Mouse (Mus musculus): ENCODE measurements around the gene Eif3k. TPM values are rescaled to one million over a fixed set of nuclear protein-coding genes. Genes with fewer than 3 reads are reported as not detected.
A peak's percentile ranks its signal among the peaks of the same experiment; 100 is the strongest.

Eif3k gene
- total and polyA plus RNA-seq, 2 experiments from 2014 or later = 309 to 472 TPM

GRCm38 (mm10) chr7:28931695-28932039 is 50.0 kb downstream of the Eif3k start:
- H3K4me1 ChIP-seq (ENCODE audit: insufficient read depth, low read length) = no peaks in the 10 kb centered on the region
- no peak overlapping the region for H3K27ac ChIP-seq
- no peak overlapping the region for H3K4me2 ChIP-seq (ENCODE audit: low read depth, low read length)
- no peak overlapping the region for H3K9ac ChIP-seq (replicated peaks; ENCODE audit: low read length)
- no peak for ATAC-seq
- no peaks in the 10 kb centered on the region for H3K36me3 ChIP-seq (ENCODE audit: insufficient read depth, low read length)
- no peaks in the 10 kb centered on the region for H3K9me3 ChIP-seq (ENCODE audit: low read length)
- WGBS = 92% methylated on average over 4 of the region's 4 CpGs
- no peaks in the 10 kb centered on the region for H3K27me3 ChIP-seq (ENCODE audit: insufficient read depth, low read length)
- no peak for TF ChIP-seq CTCF (IDR thresholded peaks at IDR 0.05; ENCODE audit: low read depth)
- H3K4me3 ChIP-seq (ENCODE audit: low read length) = no peak overlapping the region
- DNase-seq (ENCODE audit: low spot score) = no peak

- Histone ChIP-seq H3K4me2 (ENCODE audit: low read depth, low read length) (no peak overlapping the region), H3K27me3 (ENCODE audit: insufficient read depth, low read length) (no peaks in the 10 kb centered on the region), H3K27ac (no peak overlapping the region), H3K4me1 (ENCODE audit: insufficient read depth, low read length) (no peaks in the 10 kb centered on the region), H3K9me3 (ENCODE audit: low read length) (no peaks in the 10 kb centered on the region), H3K4me3 (ENCODE audit: low read length) (no peak overlapping the region), H3K36me3 (ENCODE audit: insufficient read depth, low read length) (no peaks in the 10 kb centered on the region), H3K9ac (replicated peaks; ENCODE audit: low read length) (no peak overlapping the region)
- DNase-seq (ENCODE audit: low spot score) (no peak), ATAC-seq (no peak)
- 95% methylated on average over 7 of the region's 7 CpGs for WGBS
- TF ChIP-seq CTCF (IDR thresholded peaks at IDR 0.05; ENCODE audit: low read depth) = no peak
Observed at GRCm38 (mm10) chr7:28931032-28931694, 50.5 kb downstream of the Eif3k start.

DNA sequence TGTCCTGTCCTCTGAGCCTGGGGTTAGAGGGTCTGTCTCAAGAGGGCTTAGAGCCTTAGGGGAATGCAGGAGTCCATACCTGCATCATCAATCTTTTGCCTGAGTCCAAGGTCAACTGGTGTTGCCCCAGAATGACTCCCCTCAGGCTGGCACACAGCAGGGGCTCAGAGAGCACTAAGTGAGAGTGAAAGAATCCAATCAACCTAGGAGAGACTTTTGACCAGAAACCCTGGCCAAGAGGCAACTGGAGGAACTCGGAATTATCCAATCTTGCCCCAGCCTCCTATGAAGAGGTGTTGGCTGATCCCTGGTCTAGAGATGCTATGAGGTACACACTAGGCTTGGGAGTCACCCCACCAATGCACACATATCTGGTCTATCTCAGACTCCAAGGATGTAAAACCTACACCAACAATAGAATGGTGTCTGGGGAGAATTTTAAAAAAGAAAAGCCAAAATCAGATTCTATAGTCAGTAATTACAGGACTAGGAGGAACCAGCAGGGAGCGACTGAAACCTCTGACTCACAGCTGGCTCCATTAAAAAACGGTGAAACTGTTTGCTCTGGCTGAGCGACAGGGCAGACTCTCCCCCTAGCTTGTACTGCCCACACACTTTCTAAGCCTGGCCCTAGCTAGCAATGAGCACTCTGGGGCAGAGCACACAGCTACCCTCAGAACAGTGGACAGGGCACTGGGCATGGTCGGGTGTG is 51.2 kb downstream of the Eif3k start:
- 56% methylated on average over 5 of the region's 5 CpGs for WGBS
- H3K4me1 ChIP-seq (ENCODE audit: insufficient read depth, low read length) = no peaks in the 10 kb centered on the region
- TF ChIP-seq CTCF (IDR thresholded peaks at IDR 0.05; ENCODE audit: low read depth) = no peak
- H3K4me3 ChIP-seq (ENCODE audit: low read length) = no peak overlapping the region
- ATAC-seq = no peak
- no peaks in the 10 kb centered on the region for H3K27me3 ChIP-seq (ENCODE audit: insufficient read depth, low read length)
- H3K9me3 ChIP-seq (ENCODE audit: low read length) = no peaks in the 10 kb centered on the region
- no peaks in the 10 kb centered on the region for H3K36me3 ChIP-seq (ENCODE audit: insufficient read depth, low read length)
- H3K4me2 ChIP-seq (ENCODE audit: low read depth, low read length) = no peak overlapping the region
- H3K27ac ChIP-seq = no peak overlapping the region
- H3K9ac ChIP-seq (replicated peaks; ENCODE audit: low read length) = no peak overlapping the region
- DNase-seq (ENCODE audit: low spot score) = no peak

GRCm38 (mm10) chr7:28929381-28929780 is 52.3 kb downstream of the Eif3k start:
- WGBS = 66% methylated on average over 3 of the region's 3 CpGs
- H3K9ac ChIP-seq (replicated peaks; ENCODE audit: low read length) = no peak overlapping the region
- DNase-seq (ENCODE audit: low spot score) = no peak
- no peak overlapping the region for H3K27ac ChIP-seq
- no peaks in the 10 kb centered on the region for H3K27me3 ChIP-seq (ENCODE audit: insufficient read depth, low read length)
- no peaks in the 10 kb centered on the region for H3K36me3 ChIP-seq (ENCODE audit: insufficient read depth, low read length)
- H3K4me3 ChIP-seq (ENCODE audit: low read length) = no peak overlapping the region
- H3K4me1 ChIP-seq (ENCODE audit: insufficient read depth, low read length) = peaks cover 10% of the 10 kb centered on the region
- no peak for TF ChIP-seq CTCF (IDR thresholded peaks at IDR 0.05; ENCODE audit: low read depth)
- no peaks in the 10 kb centered on the region for H3K9me3 ChIP-seq (ENCODE audit: low read length)
- no peak for ATAC-seq
- H3K4me2 ChIP-seq (ENCODE audit: low read depth, low read length) = no peak overlapping the region

DNA sequence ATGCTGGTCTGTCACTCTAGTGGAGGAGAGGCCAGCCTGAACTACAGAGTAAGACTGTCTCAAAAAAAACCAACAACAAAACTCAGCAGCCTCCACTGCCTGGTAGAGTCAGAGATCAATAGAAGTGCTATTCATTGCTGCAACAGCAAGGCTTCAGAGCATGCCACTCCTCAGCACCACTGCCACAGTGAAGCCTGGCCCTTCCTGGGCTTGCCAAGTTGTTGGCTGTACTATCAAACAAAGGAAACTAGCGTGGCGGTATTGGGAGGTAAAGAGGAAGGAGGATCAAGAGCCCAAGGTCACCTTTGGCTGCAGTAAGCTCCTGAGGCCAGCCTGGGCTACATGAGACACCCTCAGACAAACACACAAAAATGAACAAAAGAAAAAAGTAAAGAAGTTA is 55.5 kb downstream of the Eif3k start:
- Histone ChIP-seq H3K4me2 (ENCODE audit: low read depth, low read length) (no peak overlapping the region), H3K4me1 (ENCODE audit: insufficient read depth, low read length) (peaks cover 24% of the 10 kb centered on the region), H3K4me3 (ENCODE audit: low read length) (no peak overlapping the region), H3K36me3 (ENCODE audit: insufficient read depth, low read length) (no peaks in the 10 kb centered on the region), H3K9ac (replicated peaks; ENCODE audit: low read length) (no peak overlapping the region), H3K27ac (no peak overlapping the region), H3K27me3 (ENCODE audit: insufficient read depth, low read length) (no peaks in the 10 kb centered on the region), H3K9me3 (ENCODE audit: low read length) (no peaks in the 10 kb centered on the region)
- ATAC-seq (no peak), DNase-seq (ENCODE audit: low spot score) (no peak)
- TF ChIP-seq CTCF (IDR thresholded peaks at IDR 0.05; ENCODE audit: low read depth) = no peak
- 51% methylated on average over 2 of the region's 2 CpGs for WGBS

GRCm38 (mm10) chr7:28925317-28925716 is 56.3 kb downstream of the Eif3k start:
- Histone ChIP-seq H3K27ac (peak overlapping the region; percentile 2; the same call in 1 of the 2 replicates), H3K9ac (replicated peaks; ENCODE audit: low read length) (no peak overlapping the region), H3K4me1 (ENCODE audit: insufficient read depth, low read length) (peaks cover 26% of the 10 kb centered on the region), H3K9me3 (ENCODE audit: low read length) (no peaks in the 10 kb centered on the region), H3K27me3 (ENCODE audit: insufficient read depth, low read length) (no peaks in the 10 kb centered on the region), H3K36me3 (ENCODE audit: insufficient read depth, low read length) (no peaks in the 10 kb centered on the region), H3K4me2 (ENCODE audit: low read depth, low read length) (no peak overlapping the region), H3K4me3 (ENCODE audit: low read length) (no peak overlapping the region)
- DNase-seq (ENCODE audit: low spot score) = no peak
- WGBS = 54% methylated on average over 9 of the region's 9 CpGs
- no peak for TF ChIP-seq CTCF (IDR thresholded peaks at IDR 0.05; ENCODE audit: low read depth)
- no peak for ATAC-seq

GRCm38 (mm10) chr7:28924802-28925201 is 56.9 kb downstream of the Eif3k start:
- Histone ChIP-seq H3K9ac (replicated peaks; ENCODE audit: low read length) (no peak overlapping the region), H3K9me3 (ENCODE audit: low read length) (no peaks in the 10 kb centered on the region), H3K4me2 (ENCODE audit: low read depth, low read length) (no peak overlapping the region), H3K4me1 (ENCODE audit: insufficient read depth, low read length) (peaks cover 31% of the 10 kb centered on the region), H3K4me3 (ENCODE audit: low read length) (no peak overlapping the region), H3K27me3 (ENCODE audit: insufficient read depth, low read length) (no peaks in the 10 kb centered on the region), H3K27ac (peak overlapping the region; percentile 2), H3K36me3 (ENCODE audit: insufficient read depth, low read length) (no peaks in the 10 kb centered on the region)
- no peak for DNase-seq (ENCODE audit: low spot score)
- no peak for TF ChIP-seq CTCF (IDR thresholded peaks at IDR 0.05; ENCODE audit: low read depth)
- 87% methylated on average over 3 of the region's 3 CpGs for WGBS
- ATAC-seq = no peak
